Mouse (Mus musculus) cerebellum, adult 18-20 months (tissue): ENCODE results near the gene Rpsa.
A peak's percentile ranks its signal among the peaks of the same experiment; 100 is the strongest.

Source experiments
- DNase-seq, 2 experiments: peaks; one replicate each; pipeline ENCODE4 v3.0.0; 2021

The Rpsa gene

DNA sequence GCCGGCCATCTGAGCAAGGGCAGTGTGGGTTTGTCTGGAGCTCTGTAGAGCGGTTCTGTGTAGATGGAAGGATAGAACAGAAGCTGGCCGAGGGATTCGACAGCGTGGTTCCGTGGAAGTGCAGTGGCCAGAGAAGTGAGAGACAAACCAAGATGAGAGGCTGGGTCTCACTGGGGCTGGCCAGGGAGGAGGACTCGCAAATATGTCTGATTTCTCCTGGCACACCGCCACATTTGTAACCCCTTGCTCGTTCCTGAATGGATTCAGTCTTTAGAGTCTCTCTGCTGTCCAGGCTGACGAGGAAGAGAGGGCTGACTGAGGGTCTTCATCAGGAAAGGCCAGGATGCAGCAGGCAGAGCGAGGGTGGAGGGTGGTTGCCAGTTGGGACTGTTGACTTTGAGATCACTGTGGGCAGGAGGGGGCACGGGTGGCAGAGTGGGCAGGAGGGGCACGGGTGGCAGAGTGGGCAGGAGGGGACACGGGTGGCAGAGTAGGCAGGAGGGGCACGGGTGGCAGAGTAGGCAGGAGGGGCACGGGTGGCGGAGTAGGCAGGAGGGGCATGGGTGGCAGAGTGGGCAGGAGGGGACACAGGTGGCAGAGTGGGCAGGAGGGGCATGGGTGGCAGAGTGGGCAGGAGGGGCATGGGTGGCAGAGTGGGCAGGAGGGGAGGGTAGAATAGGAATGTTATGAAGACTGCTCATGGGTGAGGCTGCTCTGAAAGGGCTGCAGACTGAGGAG lies 13.3 kb upstream of the Rpsa start:
- DNase-seq, result no peak

DNA sequence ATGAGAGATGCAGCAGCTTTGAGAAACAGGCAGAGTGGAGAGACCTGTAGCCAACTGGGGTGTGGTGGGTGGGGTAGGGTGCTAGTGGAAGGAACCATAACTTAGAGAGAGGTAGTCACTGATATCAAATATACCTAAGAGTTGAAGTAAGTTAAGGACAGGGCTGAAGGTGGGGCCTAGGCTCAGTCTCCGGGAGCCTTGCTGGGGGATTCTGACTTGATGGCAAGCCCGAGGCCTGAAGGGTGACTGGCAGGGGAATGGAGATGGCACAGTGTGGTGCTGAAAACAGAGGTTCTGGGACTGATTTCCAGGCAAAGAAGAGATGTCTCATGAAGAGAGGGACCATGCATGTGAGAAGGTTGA lies 12.7 kb upstream of the Rpsa start:
- no peak for DNase-seq

DNA sequence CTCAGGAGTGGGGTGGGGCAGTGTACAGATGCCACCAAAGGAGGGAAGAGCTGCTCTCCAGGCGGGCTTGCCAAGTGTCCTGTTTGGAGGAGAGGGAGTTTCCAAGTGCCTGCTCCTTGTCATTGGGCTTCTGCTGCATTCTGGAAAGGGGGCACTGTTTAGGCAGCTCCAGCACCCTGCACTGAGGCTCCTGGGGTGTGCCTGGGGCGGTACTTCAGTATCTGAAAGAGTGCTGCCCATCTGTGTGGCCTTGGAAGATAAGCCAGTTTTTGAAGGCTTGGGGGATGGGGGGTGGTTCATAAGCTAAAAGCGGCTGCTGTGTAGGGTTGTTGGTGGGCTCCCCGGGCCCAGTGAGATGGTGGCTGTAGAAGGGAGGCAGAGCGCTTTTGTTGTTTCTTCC lies 11.9 kb upstream of the Rpsa start:
- no peak for DNase-seq

DNA sequence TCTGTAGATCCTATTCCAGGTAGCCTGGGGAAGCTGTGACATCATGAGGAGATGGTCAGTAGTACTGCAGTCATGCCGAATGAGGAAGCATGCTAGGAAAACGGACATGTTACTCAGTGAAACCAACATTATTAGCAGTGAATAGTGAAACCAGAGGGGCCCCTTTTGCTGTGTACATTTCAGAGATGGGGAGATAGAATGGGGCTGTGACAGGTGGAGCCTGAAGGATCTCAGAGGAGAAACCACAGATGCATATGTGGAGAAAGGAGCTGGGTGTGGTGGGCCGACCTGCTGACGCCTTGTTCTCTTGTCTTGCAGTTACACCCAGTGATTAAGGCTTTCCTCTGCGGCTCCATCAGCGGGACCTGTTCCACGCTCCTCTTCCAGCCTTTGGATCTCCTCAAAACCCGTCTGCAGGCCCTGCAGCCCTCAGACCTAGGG lies 11.3 kb upstream of the Rpsa start:
- DNase-seq, result no peak

DNA sequence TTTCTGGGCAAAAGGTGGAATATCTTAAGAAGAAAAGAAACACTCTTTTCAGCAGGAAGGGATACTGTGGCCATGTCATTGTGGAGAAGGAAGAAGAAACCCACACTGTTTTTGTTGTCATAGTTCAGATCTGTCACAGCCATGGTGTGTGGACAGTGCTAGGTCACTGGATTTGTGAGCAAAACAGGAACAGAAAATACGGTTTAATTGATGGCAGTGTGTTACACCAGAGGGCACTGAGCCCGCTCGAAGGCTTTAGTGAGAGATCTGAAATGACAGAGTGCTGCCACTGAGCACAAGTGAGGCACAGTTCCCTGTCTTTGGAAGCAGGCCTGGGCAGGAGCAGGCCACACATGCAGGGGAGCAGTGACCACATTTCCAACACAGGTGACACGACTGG lies 9.3 kb upstream of the Rpsa start:
- DNase-seq, result no peak

DNA sequence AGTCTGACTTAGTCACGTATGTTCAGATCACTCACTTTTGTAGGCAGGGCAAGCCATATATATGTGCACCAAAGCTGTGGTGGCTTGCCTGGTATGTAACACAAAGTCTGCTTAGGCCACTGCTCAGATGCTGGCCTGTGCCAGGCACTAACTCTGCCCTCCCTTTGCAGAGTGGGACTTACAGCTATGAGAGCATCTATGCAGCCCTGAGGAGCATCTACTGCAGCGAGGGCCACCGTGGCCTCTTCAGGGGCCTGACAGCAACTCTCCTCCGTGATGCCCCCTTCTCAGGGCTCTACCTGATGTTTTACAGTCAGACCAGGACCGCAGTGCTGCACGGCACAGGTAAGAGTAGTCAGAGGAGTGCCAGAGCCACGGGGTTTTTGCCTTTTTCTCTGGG lies 7.0 kb upstream of the Rpsa start:
- DNase-seq, result no peak

DNA sequence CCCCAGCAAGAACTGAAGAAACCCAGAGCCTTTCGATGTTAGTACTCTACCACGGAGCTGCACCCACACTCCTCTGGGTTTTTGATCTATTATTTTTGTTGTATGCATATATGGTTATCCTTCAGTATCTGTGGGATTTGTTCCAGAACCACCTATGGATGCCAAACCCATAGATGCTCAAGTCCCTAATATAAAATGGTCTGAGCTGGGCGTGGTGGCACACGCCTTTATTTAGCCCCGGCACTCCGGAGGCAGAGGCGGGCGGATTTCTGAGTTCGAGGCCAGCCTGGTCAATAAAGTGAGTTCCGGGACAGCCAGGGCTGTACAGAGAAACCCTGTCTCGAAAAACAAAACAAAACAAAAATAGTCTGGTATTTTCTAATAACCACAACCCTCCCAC lies 621 bp upstream of the Rpsa start:
- DNase-seq, result peak in 1 of 2 experiments; percentile 24

DNA sequence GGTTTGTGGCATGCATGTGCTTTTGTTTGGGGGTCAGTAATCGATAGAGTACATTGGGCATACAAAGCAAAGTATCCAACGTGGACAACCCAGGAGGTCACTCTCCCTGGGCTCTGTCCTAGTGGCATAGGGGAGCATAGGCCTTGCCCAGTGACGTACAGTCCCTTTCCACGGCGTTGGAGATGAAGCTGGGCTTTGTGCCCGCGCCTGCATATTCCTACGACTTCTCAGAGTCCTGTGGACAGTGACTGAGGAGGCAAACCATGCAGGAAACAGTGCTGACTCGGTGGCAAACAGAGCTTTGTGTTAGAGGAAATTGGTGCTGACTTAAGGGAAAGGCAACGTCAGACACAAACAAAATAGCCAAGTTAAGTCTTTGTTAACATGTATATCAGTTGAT lies 1.8 kb downstream of the Rpsa start:
- DNase-seq, result no peak

DNA sequence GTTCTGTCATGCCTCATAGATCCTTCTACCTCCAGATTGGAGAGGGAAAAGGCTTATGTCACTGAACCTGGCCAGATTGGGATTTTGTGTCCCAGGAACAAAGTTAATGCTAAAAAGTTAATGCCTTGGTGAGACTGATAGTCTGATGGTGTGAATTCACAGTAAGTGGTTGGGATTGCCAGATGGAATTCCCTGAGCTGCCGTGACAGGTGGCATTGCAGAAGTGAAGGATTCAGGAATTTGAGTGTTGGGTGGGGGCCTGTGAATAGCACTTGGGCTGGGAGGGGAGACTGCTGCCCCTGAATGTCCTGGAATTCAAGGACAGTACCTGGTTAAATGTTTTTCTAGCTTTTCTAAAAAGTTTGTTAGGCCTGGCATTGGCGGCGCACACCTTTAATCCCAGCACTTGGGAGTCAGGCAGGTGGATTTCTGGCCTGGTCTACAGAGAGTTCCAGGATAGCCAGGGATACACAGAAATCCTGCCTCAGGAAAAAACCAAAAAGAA lies 4.3 kb downstream of the Rpsa start:
- no peak for DNase-seq

DNA sequence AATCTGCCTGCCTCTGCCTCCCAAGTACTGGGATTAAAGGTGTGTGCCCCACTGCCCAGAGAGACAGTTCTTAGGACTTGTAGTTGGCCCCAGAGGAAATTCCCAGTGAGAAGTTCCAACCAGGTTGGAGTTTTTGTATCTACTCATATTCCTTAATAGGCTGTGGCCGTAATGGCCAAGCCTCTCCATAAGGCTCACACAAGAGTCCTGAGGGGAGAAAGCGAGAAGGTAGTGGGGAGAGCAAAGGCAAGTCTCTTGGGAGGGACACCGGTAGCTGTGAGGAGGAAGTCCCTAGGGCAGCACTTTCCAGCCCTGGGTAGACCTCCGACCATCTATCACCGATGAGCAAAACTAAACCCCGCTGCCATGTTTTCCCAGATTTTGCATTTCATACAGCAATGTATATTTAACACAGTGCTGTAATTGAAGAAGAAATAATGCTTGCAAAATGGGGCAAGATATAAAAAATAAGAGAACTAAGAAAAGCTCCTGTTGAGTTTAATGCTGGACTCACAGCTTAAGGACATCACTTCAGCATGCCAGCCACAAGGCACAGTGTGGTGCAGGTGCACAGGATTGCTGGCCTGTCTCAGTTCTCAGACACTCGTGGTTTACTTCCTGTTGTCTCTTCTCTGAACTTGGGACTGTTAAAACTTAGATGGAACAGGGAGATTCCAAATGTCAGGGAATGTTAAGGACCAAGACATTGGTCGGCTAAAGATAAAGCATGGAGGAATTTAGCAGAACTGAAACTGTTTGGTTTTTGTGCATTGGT lies 5.7 kb downstream of the Rpsa start:
- DNase-seq, result no peak

DNA sequence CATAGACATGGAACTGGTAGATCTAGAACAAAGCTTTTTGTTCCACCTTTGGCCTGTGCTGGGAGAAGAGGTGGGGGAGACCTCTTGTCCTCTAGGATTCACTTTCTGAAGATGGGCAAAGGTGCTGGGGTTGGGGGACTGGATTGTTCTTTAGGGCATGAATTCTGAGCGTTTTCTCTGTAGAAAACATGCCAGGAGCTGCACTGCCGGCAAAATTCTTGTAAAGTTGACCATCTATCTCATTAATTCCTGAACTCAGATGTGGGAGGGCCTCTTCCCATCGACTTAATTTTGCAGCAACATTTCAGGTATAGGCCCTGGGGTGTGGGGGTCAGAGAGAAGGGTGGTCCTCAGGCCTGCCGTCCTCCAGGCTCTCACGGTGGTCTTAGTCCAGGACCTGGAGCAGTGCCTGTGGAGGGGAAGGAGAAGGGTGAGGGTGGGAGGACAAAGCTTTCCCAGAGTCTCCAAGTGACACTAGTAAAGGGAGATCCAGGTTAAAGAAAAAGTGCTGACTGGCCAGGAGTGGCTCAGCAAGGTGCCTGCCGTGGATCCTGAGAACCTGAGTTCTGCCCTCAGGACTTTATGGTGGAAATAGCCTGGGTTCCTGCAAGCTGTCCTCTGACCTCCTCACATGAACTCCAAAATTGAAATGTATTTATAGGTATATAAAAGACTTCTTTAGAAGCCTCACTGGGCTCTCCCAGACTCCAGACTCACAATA lies 6.4 kb downstream of the Rpsa start:
- DNase-seq, result no peak

DNA sequence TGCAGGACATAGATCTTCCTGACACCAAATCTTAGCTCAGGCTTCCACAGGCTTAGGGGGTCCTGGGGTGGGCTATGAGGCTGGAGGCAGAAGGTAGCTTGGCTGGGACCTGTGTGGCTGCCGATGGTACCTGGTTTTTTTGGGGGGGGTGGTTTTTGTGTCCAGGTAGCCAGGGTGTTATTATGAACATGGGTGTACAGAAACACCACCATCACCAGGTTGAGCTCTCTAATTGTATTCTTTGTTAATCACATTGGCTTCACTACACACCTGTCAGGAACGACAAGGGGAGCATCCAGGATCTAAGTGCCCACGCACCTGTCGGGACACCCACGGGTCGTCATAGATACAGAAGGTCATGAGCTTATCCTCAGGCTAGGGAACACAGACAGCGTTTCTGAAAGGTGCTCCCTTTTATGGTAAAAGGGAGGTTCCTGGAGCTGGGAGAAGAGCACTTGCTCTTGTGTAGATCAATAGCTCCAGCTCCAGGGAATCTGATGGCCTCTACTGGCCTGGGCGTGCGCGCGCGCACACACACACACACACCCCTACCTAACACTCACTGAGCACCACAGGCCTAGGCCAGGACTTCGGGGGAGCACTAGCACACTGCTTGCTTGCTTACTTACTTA lies 7.2 kb downstream of the Rpsa start:
- no peak for DNase-seq

DNA sequence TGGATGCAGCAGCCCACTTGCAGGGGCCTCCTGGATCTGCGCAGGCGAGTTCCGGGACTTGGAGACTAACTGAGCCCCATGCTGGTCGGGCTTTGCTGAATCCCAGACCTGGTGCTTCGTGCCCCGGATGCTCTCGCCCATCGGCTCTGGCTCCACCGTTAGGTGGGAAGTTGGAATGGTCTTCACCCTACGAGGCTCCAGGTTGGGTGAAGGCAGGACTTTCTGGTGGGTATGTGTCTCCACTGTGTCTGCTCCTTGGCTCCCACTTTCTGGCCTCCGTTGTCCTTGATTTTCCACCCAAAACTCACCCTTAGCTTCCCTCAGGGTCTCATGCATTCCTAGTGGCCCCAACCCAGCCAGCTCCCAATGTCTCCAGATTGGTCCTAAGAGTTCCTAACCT lies 8.0 kb downstream of the Rpsa start:
- no peak for DNase-seq

DNA sequence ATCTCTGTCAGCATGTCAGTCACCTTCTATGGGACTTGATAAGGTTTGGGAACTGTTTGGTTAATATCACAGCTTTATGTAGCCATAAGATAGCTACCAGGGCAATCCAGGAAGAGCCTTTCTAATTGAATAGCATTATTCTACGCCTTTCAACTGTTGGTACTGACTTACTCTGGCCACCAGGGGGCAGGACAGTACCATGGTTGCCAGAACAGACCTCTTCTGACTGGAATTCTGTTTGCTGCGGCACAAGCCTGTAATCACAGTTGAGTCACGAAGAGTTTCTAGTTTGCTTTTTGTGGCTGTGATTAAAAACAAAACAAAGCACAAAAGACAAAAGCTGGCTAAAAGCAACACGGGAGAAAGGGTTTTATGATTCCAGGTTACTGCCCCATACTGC lies 13.2 kb downstream of the Rpsa start:
- DNase-seq, result peak; percentile 73 to 82

DNA sequence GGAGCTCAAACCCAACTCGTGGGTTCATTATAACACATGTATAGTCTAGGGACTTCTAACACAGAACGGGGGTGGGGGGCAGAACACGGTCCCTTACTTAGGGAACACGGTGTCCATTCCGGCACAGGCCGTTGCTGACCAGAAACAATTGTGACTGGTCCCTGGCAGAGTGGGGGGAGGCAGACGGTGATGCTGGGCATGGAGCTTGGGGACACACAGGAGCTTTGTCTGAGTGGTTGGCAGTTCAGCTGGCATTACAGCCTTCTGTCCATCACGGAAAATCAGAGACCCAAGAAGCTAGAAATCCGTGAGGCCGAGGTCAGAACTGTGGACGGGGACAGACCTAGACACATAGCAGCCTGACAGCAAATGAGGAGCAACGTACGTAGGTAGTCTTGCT lies 17.0 kb downstream of the Rpsa start:
- DNase-seq, result no peak

DNA sequence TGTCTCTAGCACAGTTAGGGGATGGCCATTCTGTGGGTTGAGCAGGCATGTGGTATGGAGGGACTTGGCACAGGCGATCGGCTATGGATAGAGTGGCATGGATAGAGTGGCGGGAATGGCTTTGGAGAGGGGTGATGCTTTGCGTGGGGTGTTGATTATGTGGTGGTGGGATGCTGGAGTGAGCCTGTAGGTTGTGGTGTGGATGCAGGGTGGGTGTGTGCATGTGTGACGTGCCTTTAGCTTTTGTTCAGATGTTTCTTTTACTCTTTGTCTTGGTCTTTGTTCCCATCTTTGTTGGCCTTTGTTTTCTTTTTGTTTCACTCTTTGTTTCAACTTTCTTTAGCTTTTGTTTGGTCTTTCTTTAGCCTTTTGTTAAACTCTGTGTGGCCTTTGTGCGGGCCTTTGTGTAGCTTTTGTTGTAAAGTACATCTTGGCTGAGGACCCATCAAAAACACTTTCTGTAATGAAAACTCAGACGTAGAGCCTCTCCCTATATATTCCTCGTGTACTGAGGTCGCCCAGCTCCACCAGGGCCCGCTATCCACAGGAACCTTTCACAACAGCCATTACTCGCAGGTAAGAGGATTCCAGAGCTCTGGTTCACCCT lies 21.8 kb downstream of the Rpsa start, which contains the start of gene Mobp:
Gene Mobp (plus strand): TSS at position 486 of the 607 bp plus-strand sequence.
- no peak for DNase-seq

DNA sequence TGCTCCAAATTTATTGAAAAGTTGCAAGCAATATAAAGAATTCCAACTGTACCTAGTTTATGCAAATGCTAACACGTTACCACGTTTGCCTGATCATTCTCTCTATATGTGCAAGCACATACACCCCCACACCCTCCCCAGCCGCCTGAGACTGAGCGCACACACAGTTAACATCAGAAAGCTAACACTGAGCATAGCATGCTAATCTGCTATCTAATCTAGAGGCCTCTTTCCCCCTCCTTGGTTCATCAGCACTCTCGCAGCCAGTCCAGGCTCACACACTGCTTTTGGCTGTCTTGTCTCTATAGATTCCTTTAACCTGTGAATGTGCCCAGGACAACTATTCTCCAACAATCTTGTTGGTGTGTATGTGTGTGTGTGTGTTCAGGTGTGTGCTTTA lies 23.7 kb downstream of the Rpsa start:
- DNase-seq, result no peak

DNA sequence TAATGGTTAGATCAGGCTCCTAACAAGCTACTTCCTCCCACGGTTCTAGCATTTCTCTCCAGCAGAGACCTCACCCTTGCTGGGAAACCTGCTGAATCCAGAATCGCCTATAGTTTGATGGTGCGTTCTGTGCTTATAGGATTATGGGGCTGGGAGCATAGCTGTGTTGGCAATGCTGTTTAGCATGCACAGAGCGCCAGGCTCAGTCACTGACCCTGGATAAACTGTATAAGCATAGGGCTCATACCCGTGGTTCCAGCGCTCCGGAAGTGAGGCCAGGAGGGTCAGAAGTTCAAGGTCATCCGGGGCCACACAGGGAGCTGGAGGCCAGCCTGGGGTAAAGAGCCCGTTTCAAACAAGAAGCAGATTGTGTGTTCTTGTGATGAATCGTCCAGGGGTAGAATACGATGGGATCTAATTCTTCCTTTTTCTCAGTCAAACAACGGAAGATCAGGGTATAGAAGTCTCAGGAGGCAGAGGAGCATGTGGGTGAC lies 24.5 kb downstream of the Rpsa start:
- no peak for DNase-seq

DNA sequence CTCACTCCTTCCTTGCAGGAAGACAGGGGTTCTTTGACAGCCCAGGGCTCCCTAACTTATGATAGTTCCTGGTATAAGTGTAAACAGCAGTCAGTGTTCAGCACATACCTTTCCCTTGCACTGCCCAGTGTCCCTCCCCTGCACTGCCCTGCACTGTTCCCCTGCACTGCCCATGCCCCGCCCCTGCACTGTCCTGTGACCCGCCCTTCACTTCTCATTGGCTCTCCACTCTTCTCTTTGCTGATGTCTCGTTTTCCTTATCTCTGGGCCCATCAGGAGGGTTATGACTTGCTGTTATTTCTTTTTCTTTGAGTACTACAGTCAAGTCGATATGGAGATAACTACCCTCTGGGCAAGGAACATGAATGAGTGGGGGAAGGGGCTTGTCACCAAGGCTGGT lies 30.6 kb downstream of the Rpsa start:
- DNase-seq, result no peak

DNA sequence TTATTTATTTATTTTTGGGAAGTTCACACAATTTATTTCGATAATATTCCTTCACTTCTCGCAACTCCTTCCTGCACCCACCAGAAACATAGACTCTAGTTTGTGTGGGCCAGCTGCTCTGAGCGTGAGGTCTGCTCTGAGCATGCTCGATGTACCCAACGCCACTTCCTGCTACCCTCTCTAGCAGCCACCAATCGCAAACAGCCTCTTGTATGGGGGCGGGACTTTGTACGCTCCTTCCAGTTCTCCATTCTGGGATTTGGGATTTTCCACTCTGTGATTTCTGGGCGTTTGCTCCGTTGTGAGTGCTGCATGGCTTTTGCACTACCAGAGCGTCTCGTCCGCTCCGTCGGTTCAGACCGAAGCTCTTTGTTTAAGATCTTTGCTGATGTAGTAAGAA lies 36.4 kb downstream of the Rpsa start:
- no peak for DNase-seq

DNA sequence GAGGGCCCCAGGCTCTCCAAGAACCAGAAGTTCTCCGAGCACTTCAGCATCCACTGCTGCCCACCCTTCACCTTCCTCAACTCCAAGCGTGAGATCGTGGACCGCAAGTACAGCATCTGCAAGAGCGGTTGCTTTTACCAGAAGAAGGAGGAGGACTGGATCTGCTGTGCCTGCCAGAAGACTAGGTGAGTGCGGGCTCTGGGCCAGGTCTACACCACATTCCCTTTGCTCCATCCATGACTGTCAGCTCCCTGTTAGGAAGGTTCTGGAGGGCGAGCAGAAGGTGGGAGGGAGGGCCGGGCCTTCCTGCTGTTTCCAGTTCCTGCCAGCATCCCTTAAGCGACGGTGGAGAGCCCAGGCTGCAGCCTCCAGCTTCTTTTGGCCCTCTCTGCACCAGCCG lies 40.3 kb downstream of the Rpsa start:
- DNase-seq, result no peak

DNA sequence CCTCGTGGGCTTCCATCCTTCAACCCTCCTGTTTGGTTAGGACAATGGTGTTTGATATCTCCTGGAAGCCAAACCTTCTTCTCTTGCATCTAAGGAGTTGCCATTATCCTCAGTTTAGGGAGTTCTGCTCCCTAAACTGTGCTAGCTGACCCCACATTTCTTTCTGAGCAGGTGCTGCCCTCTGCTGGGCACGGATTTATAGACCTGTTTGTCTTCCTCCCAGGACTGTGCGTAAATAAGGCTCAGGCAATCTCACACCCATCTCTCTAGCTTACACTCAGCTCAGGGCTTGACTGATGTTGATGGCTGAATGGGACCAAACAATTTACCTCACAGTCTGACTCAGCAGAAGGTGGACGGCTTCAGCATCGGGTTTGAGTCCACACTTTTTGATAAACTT lies 43.8 kb downstream of the Rpsa start:
- peak; percentile 58 to 63 for DNase-seq
